Mouse (Mus musculus) liver, embryonic 15.5 days (tissue): ENCODE data around the gene Dmc1. TPM values are rescaled to one million over a fixed set of nuclear protein-coding genes. Genes with fewer than 3 reads are reported as not detected.

Experiments used
- ATAC-seq: fragments of 200-750 bp; cut with Nextera tagmentation; 2 replicates; pipeline ENCODE4 v1.8.0; 2017; ENCODE audit warnings: moderate number of reproducible peaks, mild to moderate bottlenecking, moderate library complexity; ENCODE audit not compliant: insufficient read depth
- H3K27ac ChIP-seq: fragments of 300-500 bp; sonication (generic); replicated peaks from 2 replicates; pipeline ENCODE4 v1.5.1; 2015; ENCODE audit warnings: mild to moderate bottlenecking, inconsistent platforms
- H3K27me3 ChIP-seq: fragments of 300-500 bp; sonication (generic); 2 replicates; pipeline ENCODE4 v1.6.1; 2015; ENCODE audit warnings: mild to moderate bottlenecking, inconsistent platforms
- H3K36me3 ChIP-seq: fragments of 300-500 bp; sonication (generic); replicated peaks from 2 replicates; pipeline ENCODE4 v1.6.1; 2015; ENCODE audit warnings: moderate library complexity, mild to moderate bottlenecking, inconsistent platforms
- H3K4me1 ChIP-seq: fragments of 300-500 bp; sonication (generic); replicated peaks from 2 replicates; pipeline ENCODE4 v1.6.1; 2015; ENCODE audit warnings: inconsistent platforms
- H3K4me2 ChIP-seq: fragments of 300-500 bp; sonication (generic); 2 replicates; pipeline ENCODE4 v1.6.1; 2015; ENCODE audit warnings: moderate library complexity, mild to moderate bottlenecking, inconsistent platforms
- H3K4me3 ChIP-seq: fragments of 300-500 bp; sonication (generic); replicated peaks from 2 replicates; pipeline ENCODE4 v1.5.1; 2015; ENCODE audit warnings: mild to moderate bottlenecking, inconsistent platforms
- H3K9ac ChIP-seq: fragments of 300-500 bp; sonication (generic); 2 replicates; pipeline ENCODE4 v1.6.1; 2015; ENCODE audit warnings: moderate library complexity, mild to moderate bottlenecking, inconsistent platforms
- H3K9me3 ChIP-seq: fragments of 300-500 bp; sonication (generic); replicated peaks from 2 replicates; pipeline ENCODE4 v1.6.1; 2016; ENCODE audit warnings: inconsistent platforms
- WGBS: fragments of 180-500 bp; shearing (Covaris S2); methylation state at CpG from one replicate; pipeline ENCODE4 v1.1.7; 2015; ENCODE audit warnings: mixed read lengths; ENCODE audit not compliant: insufficient replicate concordance; 5-methylcytosine and 5-hydroxymethylcytosine counted together
- polyA plus RNA-seq: library from polyadenylated mRNA; unstranded; fragments of >200 nt; fragmentation: Nextera tagmentation; extraction: Ambion mirVana; gene quantifications from 2 replicates; pipeline ENCODE4 v1.2.1, GENCODE M21; 2015

Dmc1 gene
- polyA plus RNA-seq, 1 experiment from 2014 or later: 0.24 TPM

GRCm38 (mm10) chr15:79562417-79562816 lies 42.5 kb downstream of the Dmc1 start:
- no peaks in the 10 kb centered on the region for H3K4me1 ChIP-seq
- H3K27ac ChIP-seq: no peak overlapping the region

GRCm38 (mm10) chr15:79559649-79560048 lies 45.3 kb downstream of the Dmc1 start:
- H3K27me3 ChIP-seq: peaks cover 4% of the 10 kb centered on the region
- H3K9me3 ChIP-seq: no peaks in the 10 kb centered on the region
- no peak overlapping the region for H3K4me2 ChIP-seq
- no peak for ATAC-seq
- H3K4me1 ChIP-seq: no peaks in the 10 kb centered on the region
- H3K4me3 ChIP-seq: no peak overlapping the region
- 57% methylated on average over 3 of the region's 3 CpGs for WGBS
- H3K36me3 ChIP-seq: no peaks in the 10 kb centered on the region
- H3K9ac ChIP-seq: no peak overlapping the region
- no peak overlapping the region for H3K27ac ChIP-seq

More at GRCm38 (mm10) chr15:79562417-79562816, 42.5 kb downstream of the Dmc1 start:
- no peaks in the 10 kb centered on the region for H3K9me3 ChIP-seq
- H3K27me3 ChIP-seq: peaks cover 3% of the 10 kb centered on the region; the same call in 1 of the 2 replicates
- ATAC-seq: no peak
- H3K36me3 ChIP-seq: no peaks in the 10 kb centered on the region
- H3K9ac ChIP-seq: no peak overlapping the region
- WGBS: 65% methylated on average over 9 of the region's 9 CpGs
- H3K4me2 ChIP-seq: no peak overlapping the region
- no peak overlapping the region for H3K4me3 ChIP-seq

GRCm38 (mm10) chr15:79552566-79552965 lies 52.3 kb downstream of the Dmc1 start:
- WGBS: 67% methylated on average over 5 of the region's 5 CpGs
- no peak overlapping the region for H3K9ac ChIP-seq
- H3K4me2 ChIP-seq: no peak overlapping the region
- H3K4me1 ChIP-seq: no peaks in the 10 kb centered on the region
- no peak overlapping the region for H3K4me3 ChIP-seq
- no peaks in the 10 kb centered on the region for H3K9me3 ChIP-seq
- no peak for ATAC-seq
- no peaks in the 10 kb centered on the region for H3K36me3 ChIP-seq
- H3K27ac ChIP-seq: no peak overlapping the region
- peaks cover 42% of the 10 kb centered on the region for H3K27me3 ChIP-seq

- Histone ChIP-seq H3K9me3 (no peaks in the 10 kb centered on the region), H3K4me1 (peaks cover 24% of the 10 kb centered on the region), H3K4me2 (no peak overlapping the region), H3K27me3 (peaks cover 31% of the 10 kb centered on the region), H3K27ac (no peak overlapping the region), H3K9ac (no peak overlapping the region), H3K36me3 (peaks cover 14% of the 10 kb centered on the region), H3K4me3 (no peak overlapping the region)
- ATAC-seq: no peak
- 82% methylated on average over 2 of the region's 2 CpGs for WGBS
These were observed 56.7 kb downstream of the Dmc1 start for GRCm38 (mm10) chr15:79548226-79548625.

GRCm38 (mm10) chr15:79547289-79547820 lies 57.6 kb downstream of the Dmc1 start:
- H3K9me3 ChIP-seq: no peaks in the 10 kb centered on the region
- ATAC-seq: no peak
- H3K27ac ChIP-seq: peak overlapping the region; percentile 98

GRCm38 (mm10) chr15:79546410-79547288 lies 58.3 kb downstream of the Dmc1 start, which contains the start of gene Ddx17:
Gene Ddx17, minus strand, starts transcription at chr15:79546741.
- 3% methylated on average over 84 of the region's 84 CpGs for WGBS

More at GRCm38 (mm10) chr15:79547289-79547820, 57.6 kb downstream of the Dmc1 start:
- Histone ChIP-seq H3K36me3 (peaks cover 22% of the 10 kb centered on the region), H3K4me3 (peak overlapping the region; percentile 95), H3K9ac (peak overlapping the region; percentile 97; the same call in 1 of the 2 replicates), H3K4me1 (peaks cover 28% of the 10 kb centered on the region), H3K27me3 (peaks cover 27% of the 10 kb centered on the region), H3K4me2 (peak overlapping the region; percentile 78)
- 79% methylated on average over 17 of the region's 17 CpGs for WGBS

GRCm38 (mm10) chr15:79545921-79546399 lies 58.9 kb downstream of the Dmc1 start:
- Histone ChIP-seq H3K9ac (peak overlapping the region; percentile 97), H3K27me3 (peaks cover 17% of the 10 kb centered on the region), H3K4me3 (peak overlapping the region; percentile 95), H3K36me3 (peaks cover 36% of the 10 kb centered on the region), H3K4me2 (peak overlapping the region; percentile 78), H3K9me3 (no peaks in the 10 kb centered on the region), H3K27ac (peak overlapping the region; percentile 98), H3K4me1 (peaks cover 28% of the 10 kb centered on the region)
- under 1% methylated on average over 52 of the region's 52 CpGs for WGBS
- peak; percentile 74 for ATAC-seq

More at GRCm38 (mm10) chr15:79546410-79547288, 58.3 kb downstream of the Dmc1 start, which contains the start of gene Ddx17:
- peak; percentile 91 for ATAC-seq
- H3K36me3 ChIP-seq: peaks cover 29% of the 10 kb centered on the region
- H3K27me3 ChIP-seq: peaks cover 22% of the 10 kb centered on the region
- peaks cover 28% of the 10 kb centered on the region for H3K4me1 ChIP-seq
- H3K4me3 ChIP-seq: peak within 1 kb of the TSS; percentile 95
- H3K9me3 ChIP-seq: no peaks in the 10 kb centered on the region
- peak within 1 kb of the TSS; percentile 98 for H3K27ac ChIP-seq
- peak within 1 kb of the TSS; percentile 97 for H3K9ac ChIP-seq
- H3K4me2 ChIP-seq: peak within 1 kb of the TSS; percentile 78

- peak overlapping the region; percentile 97 for H3K9ac ChIP-seq
- peak overlapping the region; percentile 98 for H3K27ac ChIP-seq
- H3K4me3 ChIP-seq: peak overlapping the region; percentile 95
- H3K4me2 ChIP-seq: peak overlapping the region; percentile 78
- peaks cover 13% of the 10 kb centered on the region for H3K27me3 ChIP-seq
- no peaks in the 10 kb centered on the region for H3K9me3 ChIP-seq
- ATAC-seq: no peak
- peaks cover 41% of the 10 kb centered on the region for H3K36me3 ChIP-seq
- peaks cover 30% of the 10 kb centered on the region for H3K4me1 ChIP-seq
- WGBS: 4% methylated on average over 3 of the region's 3 CpGs
These were observed 59.4 kb downstream of the Dmc1 start for GRCm38 (mm10) chr15:79545496-79545895.

- Histone ChIP-seq H3K4me3 (peak overlapping the region; percentile 95; the same call in 1 of the 2 replicates), H3K9ac (no peak overlapping the region), H3K27ac (no peak overlapping the region), H3K9me3 (no peaks in the 10 kb centered on the region), H3K4me1 (peaks cover 32% of the 10 kb centered on the region), H3K27me3 (0 out of 2 replicates have a peak, but pooled peaks cover 2% of the 10 kb centered on the region), H3K36me3 (peaks cover 56% of the 10 kb centered on the region), H3K4me2 (peak overlapping the region; percentile 78)
- 84% methylated on average over 3 of the region's 3 CpGs for WGBS
- ATAC-seq: no peak
These were observed 60.9 kb downstream of the Dmc1 start for GRCm38 (mm10) chr15:79543968-79544367.

- H3K27me3 ChIP-seq: no peaks in the 10 kb centered on the region
- no peak overlapping the region for H3K4me3 ChIP-seq
- no peak for ATAC-seq
- no peak overlapping the region for H3K4me2 ChIP-seq
- no peak overlapping the region for H3K9ac ChIP-seq
- peaks cover 4% of the 10 kb centered on the region; the same call in 1 of the 2 replicates for H3K4me1 ChIP-seq
- H3K36me3 ChIP-seq: peaks cover 100% of the 10 kb centered on the region
- no peaks in the 10 kb centered on the region for H3K9me3 ChIP-seq
- H3K27ac ChIP-seq: no peak overlapping the region
- WGBS: 87% methylated on average over 3 of the region's 3 CpGs
These were observed 71.1 kb downstream of the Dmc1 start for GRCm38 (mm10) chr15:79533796-79534195.

GRCm38 (mm10) chr15:79529935-79530334 lies 75.0 kb downstream of the Dmc1 start:
- Histone ChIP-seq H3K4me1 (peaks cover 9% of the 10 kb centered on the region; the same call in 1 of the 2 replicates), H3K27me3 (no peaks in the 10 kb centered on the region), H3K9ac (no peak overlapping the region), H3K27ac (no peak overlapping the region), H3K4me3 (no peak overlapping the region), H3K36me3 (peaks cover 84% of the 10 kb centered on the region), H3K9me3 (no peaks in the 10 kb centered on the region), H3K4me2 (no peak overlapping the region)
- 80% methylated on average over 7 of the region's 7 CpGs for WGBS
- ATAC-seq: 0 out of 2 replicates have a peak, but pooled peaks have one; percentile 12
